Mouse (Mus musculus): ENCODE measurements around the gene Rad51d.
A peak's percentile ranks its signal among the peaks of the same experiment; 100 is the strongest.

- TF ChIP-seq HCFC1 (IDR thresholded peaks at IDR 0.05; ENCODE audit: borderline replicate concordance, insufficient read depth, low read length) (no peak), ZC3H11A (IDR thresholded peaks at IDR 0.05; ENCODE audit: borderline replicate concordance, low read depth, low read length) (no peak), CHD2 (IDR thresholded peaks at IDR 0.05; ENCODE audit: low read depth, low read length) (no peak), MAFK (IDR thresholded peaks at IDR 0.05; ENCODE audit: insufficient read depth, low read depth, low read length) (peak; percentile 59)
Measured at GRCm38 (mm10) chr11:82845415-82846078, 44.9 kb downstream of the Rad51d start.

Data from ES-E14 (cell line).